ENCODE assay signal across 8 mouse cellular contexts in genomic region chr7:79649005-79649404, GRCm38 (mm10). TPM values are rescaled to one million over a fixed set of nuclear protein-coding genes. Genes with fewer than 3 reads are reported as not detected.
A peak's percentile ranks its signal among the peaks of the same experiment; 100 is the strongest.
DNase-seq lines count a peak whose midpoint lies in the region; ATAC-seq and TF ChIP-seq lines count a peak whose summit lies in the region.

No protein-coding gene starts in this region.

- no peak overlapping the region for H3K9ac ChIP-seq in kidney, postnatal 0 days (ENCODE audit: low read depth, low read length)
- no peak overlapping the region for H3K9ac ChIP-seq in liver, embryonic 14.5 days (replicated peaks)

- H3K9me3 ChIP-seq in kidney, postnatal 0 days (replicated peaks; ENCODE audit: low read length), result no peaks in the 10 kb centered on the region
- no peaks in the 10 kb centered on the region for H3K9me3 ChIP-seq in liver, embryonic 14.5 days (ENCODE audit: control insufficient read depth, low read length)

- no peak for TF ChIP-seq EP300 in liver, embryonic 14.5 days (IDR thresholded peaks at IDR 0.05; ENCODE audit: low read depth)

- no peak for ATAC-seq in cerebellum, adult (ENCODE audit: insufficient number of reproducible peaks, low FRiP score, low TSS enrichment)
- ATAC-seq in kidney, postnatal 0 days (replicated peaks; ENCODE audit: low FRiP score, low read depth), result no peak
- no peak for ATAC-seq in liver, embryonic 14.5 days (ENCODE audit: insufficient read depth)

- peak; percentile 14 for DNase-seq in cerebellum, adult 11 months
- DNase-seq in testis, postnatal 14 days (ENCODE audit: low spot score), result no peak
- DNase-seq in cerebellum, postnatal 4 days (ENCODE audit: low spot score in 2 of 2), result peak; percentile 65 to 76
- DNase-seq in kidney, postnatal 0 days (ENCODE audit: low spot score), result peak; percentile 67
- DNase-seq in liver, embryonic 14.5 days (ENCODE audit: low read depth in 3 of 3, low spot score in 3 of 3), result no peak
- DNase-seq in right cerebral cortex, postnatal 25 days, result peak; percentile 28

- TF ChIP-seq CTCF in testis, adult 2 months (IDR thresholded peaks at IDR 0.05; ENCODE audit: control insufficient read depth, insufficient read depth, insufficient replicate concordance, low read depth, low read length), result peak; percentile 57; the same call in 1 of the 2 replicates
- peak; percentile 87 for TF ChIP-seq CTCF in kidney, postnatal 0 days (IDR thresholded peaks at IDR 0.05; ENCODE audit: low read depth)
- TF ChIP-seq CTCF in liver, embryonic 14.5 days (IDR thresholded peaks at IDR 0.05; ENCODE audit: low read depth), result peak; percentile 81

- WGBS in kidney, postnatal 0 days, result 5% methylated on average over 3 of the region's 3 CpGs
- WGBS in liver, embryonic 14.5 days (ENCODE audit: insufficient replicate concordance), result 2% methylated on average over 3 of the region's 3 CpGs

- H3K36me3 ChIP-seq in testis, adult 2 months (ENCODE audit: control insufficient read depth, insufficient read depth, low read length), result no peaks in the 10 kb centered on the region
- H3K36me3 ChIP-seq in kidney, postnatal 0 days (ENCODE audit: insufficient read depth, low read length), result no peaks in the 10 kb centered on the region
- H3K36me3 ChIP-seq in liver, embryonic 14.5 days (replicated peaks; ENCODE audit: control insufficient read depth, insufficient read depth, low read depth), result no peaks in the 10 kb centered on the region

- H3K4me1 ChIP-seq in testis, adult 2 months (ENCODE audit: control insufficient read depth, insufficient read depth, low read length), result no peaks in the 10 kb centered on the region
- no peaks in the 10 kb centered on the region for H3K4me1 ChIP-seq in kidney, postnatal 0 days (replicated peaks; ENCODE audit: insufficient read depth, low read length)
- no peaks in the 10 kb centered on the region for H3K4me1 ChIP-seq in liver, embryonic 14.5 days (replicated peaks; ENCODE audit: control insufficient read depth in 2 of 2, insufficient read depth in 2 of 2, low read length in 1 of 2)

- no peak overlapping the region for H3K4me2 ChIP-seq in kidney, postnatal 0 days (ENCODE audit: low read length)
- no peak overlapping the region for H3K4me2 ChIP-seq in liver, embryonic 14.5 days (ENCODE audit: low read depth)

- H3K4me3 ChIP-seq in testis, adult 2 months (ENCODE audit: control insufficient read depth, low read depth, low read length), result no peak overlapping the region
- no peak overlapping the region for H3K4me3 ChIP-seq in kidney, postnatal 0 days (replicated peaks; ENCODE audit: low read depth, low read length)
- H3K4me3 ChIP-seq in liver, embryonic 14.5 days (ENCODE audit: insufficient read depth in 1 of 2, low read depth in 2 of 2, low read length in 2 of 2), result no peak overlapping the region

- H3K27ac ChIP-seq in testis, adult 2 months (ENCODE audit: control insufficient read depth, insufficient read depth, low read depth, low read length), result no peak overlapping the region
- no peak overlapping the region for H3K27ac ChIP-seq in kidney, postnatal 0 days
- no peak overlapping the region for H3K27ac ChIP-seq in liver, embryonic 14.5 days

- no peak for TF ChIP-seq POLR2A in testis, adult 2 months (IDR thresholded peaks at IDR 0.05; ENCODE audit: control insufficient read depth, low read depth, low read length)

- no peaks in the 10 kb centered on the region for H3K27me3 ChIP-seq in testis, adult 2 months (ENCODE audit: control insufficient read depth, insufficient read depth, low read length)
- no peaks in the 10 kb centered on the region for H3K27me3 ChIP-seq in kidney, postnatal 0 days (ENCODE audit: insufficient read depth, low read length)
- H3K27me3 ChIP-seq in liver, embryonic 14.5 days (ENCODE audit: control insufficient read depth, insufficient read depth, low read length), result no peaks in the 10 kb centered on the region

RNA-seq across cellular contexts. Expression of gene Ticrr, which starts 11.0 kb away (rescaled TPM):
- 1.8 and 1.9 TPM in 2 replicates for polyA plus RNA-seq in testis, adult 2 months (2012; rRNA removed)
- 3.1 and 4.0 TPM in 2 replicates for polyA plus RNA-seq in kidney, postnatal 0 days (2015; fragmentation: Nextera tagmentation; extraction: Ambion mirVana)
- 3.4 and 3.6 TPM in 2 replicates for polyA plus RNA-seq in liver, embryonic 14.5 days (2012; rRNA removed)
- 6.0 and 6.9 TPM in 2 replicates for polyA plus RNA-seq in liver, embryonic 14.5 days (2014; fragmentation: Nextera tagmentation; extraction: Ambion mirVana)

RNA-seq across cellular contexts. Expression of gene Rhcg, which starts 31.5 kb away (rescaled TPM):
- polyA plus RNA-seq in testis, adult 2 months (2012; rRNA removed), result 43.5 and 44.2 TPM in 2 replicates
- 117 and 135 TPM in 2 replicates for polyA plus RNA-seq in kidney, postnatal 0 days (2015; fragmentation: Nextera tagmentation; extraction: Ambion mirVana)
- polyA plus RNA-seq in liver, embryonic 14.5 days (2012; rRNA removed), result 0.03 TPM in 2 replicates
- polyA plus RNA-seq in liver, embryonic 14.5 days (2014; fragmentation: Nextera tagmentation; extraction: Ambion mirVana), result not detected in 2 replicates

Comparison
In these comparisons a context has a peak if more than half of its experiments do, and no peak if none do; other contexts are left out.
1. DNase-seq: peak in cerebellum, adult 11 months (single experiment), cerebellum, postnatal 4 days (2 of 2), kidney, postnatal 0 days (single experiment) and right cerebral cortex, postnatal 25 days (single experiment); none in testis, postnatal 14 days (single experiment) and liver, embryonic 14.5 days (0 of 3).
2. RNA of gene Rhcg, which starts 31.5 kb away (polyA plus RNA-seq): 117 to 135 TPM in kidney, postnatal 0 days and 43.5 to 44.2 TPM in testis, adult 2 months; 0.03 TPM in liver, embryonic 14.5 days; every median in the first group is over 10 times any median in the second.
3. Peak in every context shown above with its lines, with median percentiles within 50 percentile points of each other: CTCF ChIP-seq.